Mouse (Mus musculus) adrenal gland, adult 8-10 months (tissue): Measurements from ENCODE around the gene Zfp990. TPM values are rescaled to one million over a fixed set of nuclear protein-coding genes. Genes with fewer than 3 reads are reported as not detected.
"Not testable (repeated sequence)": the region's sequence is repeated elsewhere in the genome, so short reads cannot be mapped to it uniquely, and the experiment has no call there.

Experiments
- DNase-seq: peaks from one replicate; pipeline ENCODE4 v3.0.0; 2022
- total RNA-seq, 4 experiments: library from RNA; stranded (reverse); gene quantifications; 2 replicates each; pipeline ENCODE4 v1.2.4; 2022

Zfp990 gene
- total RNA-seq: 1 to 10 TPM in 2 of 4 experiments, under 1 TPM in 2; 0.49 to 1.8 (median 1.0) TPM

GRCm38 (mm10) chr4:145510459-145510858 is at the start of gene Zfp990:
Gene Zfp990, plus strand, starts transcription at chr4:145510759.
- not testable (repeated sequence) for DNase-seq

GRCm38 (mm10) chr4:145463553-145464253 is 46.9 kb upstream of the Zfp990 start:
- DNase-seq: not testable (repeated sequence)

GRCm38 (mm10) chr4:145478128-145478527 is 32.4 kb upstream of the Zfp990 start:
- no peak for DNase-seq

- not testable (repeated sequence) for DNase-seq
Observed at GRCm38 (mm10) chr4:145480699-145481098, 29.9 kb upstream of the Zfp990 start.

- no peak for DNase-seq
Observed at GRCm38 (mm10) chr4:145489396-145489795, 21.2 kb upstream of the Zfp990 start.

GRCm38 (mm10) chr4:145492132-145492531 is 18.4 kb upstream of the Zfp990 start:
- no peak for DNase-seq

- DNase-seq: not testable (repeated sequence)
Observed at GRCm38 (mm10) chr4:145493316-145493715, 17.2 kb upstream of the Zfp990 start.

GRCm38 (mm10) chr4:145514637-145515036 is 4.1 kb downstream of the Zfp990 start:
- DNase-seq: not testable (repeated sequence)

- DNase-seq: not testable (repeated sequence)
Observed at GRCm38 (mm10) chr4:145515776-145516565, 5.4 kb downstream of the Zfp990 start.

- DNase-seq: not testable (repeated sequence)
Observed at GRCm38 (mm10) chr4:145517391-145517790, 6.8 kb downstream of the Zfp990 start.

GRCm38 (mm10) chr4:145543861-145544260 is 33.3 kb downstream of the Zfp990 start:
- not testable (repeated sequence) for DNase-seq

- DNase-seq: not testable (repeated sequence)
Observed at GRCm38 (mm10) chr4:145545106-145545505, 34.5 kb downstream of the Zfp990 start.

GRCm38 (mm10) chr4:145545734-145546349 is 35.3 kb downstream of the Zfp990 start:
- not testable (repeated sequence) for DNase-seq

- DNase-seq: not testable (repeated sequence)
Observed at GRCm38 (mm10) chr4:145546477-145546876, 35.9 kb downstream of the Zfp990 start.

- DNase-seq: no peak
Observed at GRCm38 (mm10) chr4:145556680-145557079, 46.1 kb downstream of the Zfp990 start.

- no peak for DNase-seq
Observed at GRCm38 (mm10) chr4:145559505-145560099, 49.0 kb downstream of the Zfp990 start.

GRCm38 (mm10) chr4:145564111-145564821 is 53.7 kb downstream of the Zfp990 start:
- no peak for DNase-seq

GRCm38 (mm10) chr4:145570461-145570860 is 59.9 kb downstream of the Zfp990 start:
- DNase-seq: peak; percentile 60

- DNase-seq: not testable (repeated sequence)
Observed at GRCm38 (mm10) chr4:145576623-145577022, 66.1 kb downstream of the Zfp990 start.

- not testable (repeated sequence) for DNase-seq
Observed at GRCm38 (mm10) chr4:145580333-145580732, 69.8 kb downstream of the Zfp990 start.

- not testable (repeated sequence) for DNase-seq
Observed at GRCm38 (mm10) chr4:145585078-145585477, 74.5 kb downstream of the Zfp990 start, which contains the start of gene Gm13212. Gene Gm13212, plus strand, starts transcription at chr4:145585166.

- DNase-seq: not testable (repeated sequence)
Observed at GRCm38 (mm10) chr4:145586046-145586445, 75.5 kb downstream of the Zfp990 start.
